Mouse (Mus musculus) embryonic facial prominence, embryonic 15.5 days (tissue): ENCODE data around the gene Hemgn. TPM values are rescaled to one million over a fixed set of nuclear protein-coding genes. Genes with fewer than 3 reads are reported as not detected.

ENCODE experiments used
- ATAC-seq: fragments of 200-750 bp; cut with Nextera tagmentation; 2 replicates; pipeline ENCODE4 v1.8.0; 2017; ENCODE audit warnings: low read depth, moderate TSS enrichment; ENCODE audit not compliant: insufficient number of reproducible peaks, low FRiP score, low TSS enrichment
- H3K27ac ChIP-seq: fragments of 300-500 bp; sonication (generic); replicated peaks from 2 replicates; pipeline ENCODE4 v1.5.1; 2015; ENCODE audit warnings: mild to moderate bottlenecking, inconsistent platforms
- H3K27me3 ChIP-seq: fragments of 300-500 bp; sonication (generic); 2 replicates; pipeline ENCODE4 v1.6.1; 2015; ENCODE audit warnings: inconsistent platforms
- H3K36me3 ChIP-seq: fragments of 300-500 bp; sonication (generic); 2 replicates; pipeline ENCODE4 v1.6.1; 2015; ENCODE audit warnings: mild to moderate bottlenecking, inconsistent platforms
- H3K4me1 ChIP-seq: fragments of 300-500 bp; sonication (generic); 2 replicates; pipeline ENCODE4 v1.6.1; 2015; ENCODE audit warnings: inconsistent platforms
- H3K4me2 ChIP-seq: fragments of 300-500 bp; sonication (generic); replicated peaks from 2 replicates; pipeline ENCODE4 v1.6.1; 2015; ENCODE audit warnings: mild to moderate bottlenecking, inconsistent platforms
- H3K4me3 ChIP-seq: fragments of 300-500 bp; sonication (generic); replicated peaks from 2 replicates; pipeline ENCODE4 v1.5.1; 2015; ENCODE audit warnings: mild to moderate bottlenecking, inconsistent platforms
- H3K9ac ChIP-seq: fragments of 300-500 bp; sonication (generic); 2 replicates; pipeline ENCODE4 v1.6.1; 2015; ENCODE audit warnings: inconsistent platforms
- H3K9me3 ChIP-seq: fragments of 300-500 bp; sonication (generic); replicated peaks from 2 replicates; pipeline ENCODE4 v1.6.1; 2016; ENCODE audit warnings: inconsistent platforms
- WGBS: fragments of 180-500 bp; shearing (Covaris S2); methylation state at CpG from one replicate; pipeline ENCODE4 v1.1.7; 2015; 5-methylcytosine and 5-hydroxymethylcytosine counted together
- polyA plus RNA-seq: library from polyadenylated mRNA; unstranded; fragments of >200 nt; fragmentation: Nextera tagmentation; extraction: Ambion mirVana; gene quantifications from 2 replicates; pipeline ENCODE4 v1.2.1, GENCODE M21; 2015

Hemgn gene
- polyA plus RNA-seq, 1 experiment from 2014 or later = 1.0 TPM

DNA sequence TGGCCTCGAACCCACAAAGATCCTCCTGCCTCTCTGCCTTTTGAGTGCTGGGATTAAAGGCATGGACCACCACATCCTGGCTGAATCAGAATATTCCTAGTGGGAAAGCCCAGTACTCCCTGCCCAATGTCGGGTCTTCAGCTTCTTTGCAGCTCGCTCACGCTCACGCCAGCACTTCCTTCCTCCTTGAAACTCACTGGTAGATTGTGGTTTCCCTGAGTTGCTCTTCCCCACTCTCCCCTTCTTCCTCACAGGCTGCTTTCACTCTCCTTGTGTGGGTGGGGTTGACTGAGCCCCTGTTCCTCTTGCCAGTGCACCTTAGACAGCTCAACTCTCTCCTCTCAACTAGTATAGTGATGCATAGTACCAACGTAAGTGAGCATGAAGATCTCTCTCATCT lies 1.8 kb downstream of the Hemgn start:
- ATAC-seq = no peak
- Histone ChIP-seq H3K36me3 (no peaks in the 10 kb centered on the region), H3K4me2 (no peak overlapping the region), H3K9ac (no peak overlapping the region), H3K27me3 (no peaks in the 10 kb centered on the region), H3K4me3 (no peak overlapping the region), H3K27ac (no peak overlapping the region), H3K9me3 (no peaks in the 10 kb centered on the region), H3K4me1 (no peaks in the 10 kb centered on the region)
- 77% methylated on average over 6 of the region's 6 CpGs for WGBS

DNA sequence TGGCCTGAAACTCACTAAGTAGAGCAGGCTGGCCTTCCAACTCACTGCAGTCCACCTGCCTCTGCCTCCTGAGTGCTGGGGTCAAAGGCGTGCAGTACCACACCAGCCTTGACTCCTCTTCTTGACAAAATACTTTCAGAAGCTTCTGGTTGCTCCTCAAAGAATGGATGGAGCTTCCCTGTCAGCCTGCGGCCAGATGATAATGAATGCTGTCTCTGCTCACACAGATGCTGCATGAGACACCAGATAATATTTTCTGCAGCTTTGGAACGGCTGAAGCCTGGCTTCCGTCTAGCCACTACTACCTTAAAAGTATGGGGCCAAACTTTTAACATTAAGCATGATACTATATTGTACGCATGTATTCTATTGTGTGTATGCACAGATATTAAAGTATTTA lies 2.6 kb downstream of the Hemgn start:
- ATAC-seq = no peak
- H3K27ac ChIP-seq = no peak overlapping the region
- H3K4me2 ChIP-seq = no peak overlapping the region
- H3K4me1 ChIP-seq = no peaks in the 10 kb centered on the region
- no peak overlapping the region for H3K9ac ChIP-seq
- no peaks in the 10 kb centered on the region for H3K27me3 ChIP-seq
- WGBS = 85% methylated on average over 5 of the region's 5 CpGs
- no peaks in the 10 kb centered on the region for H3K36me3 ChIP-seq
- H3K9me3 ChIP-seq = no peaks in the 10 kb centered on the region
- no peak overlapping the region for H3K4me3 ChIP-seq

DNA sequence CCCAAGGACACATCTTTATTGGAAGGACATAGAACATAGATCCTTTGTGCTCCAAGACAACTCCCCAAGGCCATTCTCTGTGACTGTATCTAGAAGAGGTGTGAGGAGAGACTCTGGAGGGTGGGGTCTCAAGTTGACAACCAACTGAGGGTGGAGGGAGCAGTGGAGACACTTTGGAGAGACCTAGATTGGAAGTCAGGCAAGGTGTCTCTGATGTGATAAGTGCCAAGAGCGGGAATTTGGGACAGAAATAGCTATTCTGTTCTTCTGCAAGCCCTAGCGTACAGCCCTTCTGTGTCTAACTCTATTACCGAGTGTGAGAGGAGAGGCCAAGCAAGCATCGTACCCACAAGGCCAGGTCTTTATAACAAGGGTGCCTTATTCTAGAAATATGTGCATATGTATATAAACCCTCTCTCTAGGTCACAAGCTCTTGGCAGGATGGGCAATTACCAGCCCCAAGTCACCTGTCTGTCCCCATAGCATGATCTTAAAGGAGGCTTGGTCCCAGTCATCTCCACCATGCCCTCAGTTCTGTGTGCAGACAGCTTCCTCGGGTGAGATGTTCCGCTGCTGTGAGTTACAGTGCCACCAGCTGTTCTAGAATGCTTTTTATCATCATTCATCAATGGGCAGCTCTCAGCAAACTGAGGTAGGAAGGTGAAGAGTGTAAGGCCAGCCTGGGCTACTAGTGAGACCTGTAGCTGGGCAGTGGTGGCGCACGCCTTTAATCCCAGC lies 6.2 kb downstream of the Hemgn start:
- H3K27me3 ChIP-seq = no peaks in the 10 kb centered on the region
- no peaks in the 10 kb centered on the region for H3K36me3 ChIP-seq
- H3K9ac ChIP-seq = no peak overlapping the region
- no peak for ATAC-seq
- H3K9me3 ChIP-seq = no peaks in the 10 kb centered on the region
- H3K4me2 ChIP-seq = no peak overlapping the region
- H3K4me1 ChIP-seq = no peaks in the 10 kb centered on the region
- no peak overlapping the region for H3K27ac ChIP-seq
- 89% methylated on average over 8 of the region's 8 CpGs for WGBS
- H3K4me3 ChIP-seq = no peak overlapping the region

DNA sequence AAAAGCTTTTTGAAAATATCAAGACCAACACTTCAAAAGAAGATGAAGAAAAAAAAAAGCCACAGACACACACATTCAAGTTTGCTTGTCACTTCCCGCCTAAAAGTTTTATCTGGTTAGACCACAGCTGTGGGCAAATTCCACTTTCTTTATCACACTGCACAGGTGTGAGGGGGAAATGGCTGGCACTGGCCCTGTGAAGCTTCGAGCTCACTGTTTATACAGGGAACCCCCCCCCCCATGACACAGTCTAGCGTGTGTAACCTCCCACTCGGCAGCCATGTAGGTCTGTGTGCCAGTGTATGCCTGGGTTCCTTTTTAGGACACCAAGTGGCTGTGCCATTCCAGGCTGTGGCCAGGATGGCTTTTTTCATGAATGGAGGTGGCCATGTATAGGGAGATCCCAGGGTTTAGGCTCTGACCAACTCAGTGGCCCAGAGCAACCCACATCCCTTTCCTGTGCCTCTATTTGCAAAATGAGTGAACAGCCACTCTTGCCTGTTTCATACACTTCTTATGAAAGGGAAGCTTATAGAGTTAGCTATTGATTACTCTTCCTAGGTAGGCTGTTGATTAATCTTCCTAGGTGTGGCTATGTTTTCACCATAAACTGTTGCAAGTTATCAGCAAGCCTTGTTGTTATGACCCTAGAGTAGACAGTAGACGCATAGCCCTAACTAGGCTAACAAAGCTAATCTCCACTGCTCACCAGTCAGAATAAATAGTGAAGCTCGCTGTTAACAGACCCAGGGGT lies 9.1 kb downstream of the Hemgn start:
- WGBS = 76% methylated on average over 6 of the region's 6 CpGs
- no peak overlapping the region for H3K4me3 ChIP-seq
- no peaks in the 10 kb centered on the region for H3K27me3 ChIP-seq
- H3K9me3 ChIP-seq = no peaks in the 10 kb centered on the region
- no peaks in the 10 kb centered on the region for H3K36me3 ChIP-seq
- no peak overlapping the region for H3K27ac ChIP-seq
- H3K4me2 ChIP-seq = no peak overlapping the region
- no peak for ATAC-seq
- no peaks in the 10 kb centered on the region for H3K4me1 ChIP-seq
- H3K9ac ChIP-seq = no peak overlapping the region

DNA sequence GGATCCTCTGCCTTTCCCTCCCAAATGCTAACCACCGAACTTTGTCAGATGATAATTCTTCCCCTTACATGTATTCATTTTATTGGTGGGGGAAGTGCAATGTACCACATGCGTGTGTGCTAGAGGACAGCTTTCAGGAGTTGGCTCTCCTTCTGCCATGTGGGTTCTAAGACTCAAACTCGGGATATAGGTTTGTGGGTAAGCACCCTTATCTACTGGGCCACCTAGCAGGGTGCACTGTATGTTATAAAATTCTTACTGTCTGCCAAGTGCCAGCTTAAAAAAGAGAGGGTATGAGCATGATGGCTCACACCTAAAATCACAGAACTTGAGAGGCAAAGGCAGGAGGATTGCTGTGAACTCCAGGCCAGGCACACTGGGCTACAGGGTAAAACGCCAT lies 14.5 kb downstream of the Hemgn start:
- 68% methylated on average over 4 of the region's 4 CpGs for WGBS
- Histone ChIP-seq H3K4me2 (no peak overlapping the region), H3K36me3 (no peaks in the 10 kb centered on the region), H3K4me1 (no peaks in the 10 kb centered on the region), H3K9ac (no peak overlapping the region), H3K27me3 (no peaks in the 10 kb centered on the region), H3K9me3 (no peaks in the 10 kb centered on the region), H3K27ac (no peak overlapping the region), H3K4me3 (no peak overlapping the region)
- no peak for ATAC-seq

DNA sequence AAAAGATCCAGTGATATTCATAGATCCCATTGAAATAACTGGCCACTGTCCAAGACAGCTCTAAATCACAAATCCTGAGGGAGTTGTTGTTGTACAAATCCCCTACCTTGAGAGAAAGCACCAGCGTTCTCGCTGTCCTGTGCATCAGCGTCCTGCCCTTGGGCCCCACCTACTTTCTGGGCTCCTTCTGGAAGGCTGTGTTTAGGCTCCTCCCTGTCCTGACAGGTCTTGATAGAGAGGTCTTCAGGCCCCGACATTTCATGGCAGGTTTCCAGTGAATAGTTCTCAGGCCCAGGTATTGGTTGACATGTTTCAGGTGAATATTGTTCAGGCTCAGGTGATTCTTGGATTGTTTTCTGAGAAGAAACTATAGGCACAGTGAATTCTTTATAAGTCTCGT lies 17.6 kb downstream of the Hemgn start:
- Histone ChIP-seq H3K4me2 (no peak overlapping the region), H3K27ac (peak overlapping the region; percentile 23; the same call in 1 of the 2 replicates), H3K9me3 (no peaks in the 10 kb centered on the region), H3K4me3 (no peak overlapping the region), H3K36me3 (no peaks in the 10 kb centered on the region), H3K4me1 (no peaks in the 10 kb centered on the region), H3K27me3 (no peaks in the 10 kb centered on the region), H3K9ac (no peak overlapping the region)
- ATAC-seq = no peak
- WGBS = 30% methylated on average over 5 of the region's 5 CpGs

DNA sequence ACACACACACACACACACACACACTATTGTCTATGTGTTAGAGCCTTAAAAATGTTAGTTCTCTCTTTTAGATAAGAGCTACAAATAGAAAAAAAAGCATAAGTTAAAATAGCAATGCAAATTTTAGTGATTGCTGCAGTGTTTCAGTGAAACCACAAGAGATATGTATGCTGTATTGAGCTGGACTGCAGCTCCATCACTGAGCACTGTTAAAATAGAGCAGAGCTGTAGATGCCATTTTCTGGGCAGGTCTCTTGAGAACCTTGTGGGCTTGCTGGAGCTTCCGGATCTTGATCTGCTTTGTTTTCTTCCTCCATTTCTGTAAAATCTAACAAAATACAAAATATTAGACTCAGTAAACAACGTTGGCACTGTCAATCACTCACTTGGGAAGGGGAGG lies 18.9 kb downstream of the Hemgn start:
- Histone ChIP-seq H3K27ac (no peak overlapping the region), H3K27me3 (no peaks in the 10 kb centered on the region), H3K4me3 (no peak overlapping the region), H3K9ac (no peak overlapping the region), H3K9me3 (no peaks in the 10 kb centered on the region), H3K4me1 (no peaks in the 10 kb centered on the region), H3K36me3 (no peaks in the 10 kb centered on the region), H3K4me2 (no peak overlapping the region)
- WGBS = 76% methylated on average over 2 of the region's 2 CpGs
- no peak for ATAC-seq

DNA sequence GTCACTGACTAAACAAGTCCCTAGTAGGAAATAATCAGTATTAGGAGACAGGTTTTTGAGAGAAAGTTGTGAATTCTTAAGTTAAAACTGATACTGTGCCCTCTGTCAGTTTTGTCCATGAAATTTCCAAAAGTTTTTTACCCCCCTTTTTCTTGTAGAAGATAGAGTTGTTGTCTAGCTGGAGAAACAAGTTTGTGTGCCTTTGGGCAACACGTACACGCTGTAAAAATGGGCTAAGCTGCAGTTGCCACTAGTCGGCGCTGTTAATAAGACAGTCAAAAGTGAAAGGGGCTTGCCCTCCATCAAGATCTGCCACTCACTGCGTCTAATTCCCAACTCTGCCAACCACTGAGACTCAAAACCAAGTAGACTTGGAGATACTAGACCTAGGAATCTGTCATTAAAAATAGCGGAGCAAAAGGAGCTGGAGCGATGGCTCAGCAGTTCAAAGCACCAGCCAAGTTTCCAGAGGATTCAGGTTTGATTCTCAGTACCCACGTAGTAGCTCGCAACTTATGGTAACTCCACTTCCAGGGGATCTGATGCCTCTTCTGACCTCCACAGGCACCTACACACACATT lies 22.8 kb downstream of the Hemgn start:
- H3K4me1 ChIP-seq = no peaks in the 10 kb centered on the region
- no peak overlapping the region for H3K9ac ChIP-seq
- peak overlapping the region; percentile 95 for H3K27ac ChIP-seq
- no peaks in the 10 kb centered on the region for H3K27me3 ChIP-seq
- peak overlapping the region; percentile 63 for H3K4me2 ChIP-seq
- no peaks in the 10 kb centered on the region for H3K9me3 ChIP-seq
- WGBS = 20% methylated on average over 9 of the region's 9 CpGs
- H3K36me3 ChIP-seq = 0 out of 2 replicates have a peak, but pooled peaks cover under 1% of the 10 kb centered on the region
- H3K4me3 ChIP-seq = peak overlapping the region; percentile 74
- ATAC-seq = no peak; the same call in 1 of the 2 replicates

DNA sequence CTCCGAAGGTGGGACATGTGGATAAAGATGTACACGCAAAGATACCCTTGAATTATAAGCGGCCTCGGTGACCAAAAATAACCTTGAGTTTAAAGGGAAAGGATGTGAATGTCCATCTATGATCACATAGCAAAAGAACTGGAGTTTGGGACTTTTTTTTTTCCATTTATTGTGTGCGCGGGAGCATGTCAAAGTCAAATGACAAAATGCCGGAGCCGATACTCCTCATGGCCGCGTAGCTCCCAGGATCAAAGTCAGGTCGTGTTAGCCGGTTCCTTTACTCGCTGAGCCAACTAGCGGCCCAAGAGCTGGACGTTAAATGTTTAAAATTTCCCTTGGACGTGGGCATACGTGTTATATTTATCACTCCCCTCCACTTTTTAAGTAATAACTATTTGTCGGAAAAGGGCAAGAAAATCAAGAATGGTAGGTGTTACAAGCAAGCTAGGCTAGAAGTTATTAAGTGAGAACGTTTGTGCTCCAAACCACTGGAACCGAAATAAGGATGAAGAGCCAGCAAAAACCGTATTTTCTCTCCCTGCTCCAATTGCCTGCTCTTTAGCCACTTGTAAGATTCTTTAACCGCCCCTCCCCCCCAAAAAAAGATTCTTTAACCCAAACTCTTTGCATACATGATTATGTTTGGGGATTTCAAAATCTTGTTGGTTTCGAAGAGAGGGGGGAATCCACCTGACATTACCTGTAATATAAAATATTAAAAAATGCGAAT lies 23.5 kb downstream of the Hemgn start:
- Histone ChIP-seq H3K27me3 (no peaks in the 10 kb centered on the region), H3K4me2 (peak overlapping the region; percentile 63), H3K27ac (peak overlapping the region; percentile 95), H3K9ac (peak overlapping the region; percentile 66), H3K4me3 (peak overlapping the region; percentile 74), H3K36me3 (0 out of 2 replicates have a peak, but pooled peaks cover 7% of the 10 kb centered on the region), H3K4me1 (no peaks in the 10 kb centered on the region), H3K9me3 (no peaks in the 10 kb centered on the region)
- no peak for ATAC-seq
- 1% methylated on average over 24 of the region's 24 CpGs for WGBS

DNA sequence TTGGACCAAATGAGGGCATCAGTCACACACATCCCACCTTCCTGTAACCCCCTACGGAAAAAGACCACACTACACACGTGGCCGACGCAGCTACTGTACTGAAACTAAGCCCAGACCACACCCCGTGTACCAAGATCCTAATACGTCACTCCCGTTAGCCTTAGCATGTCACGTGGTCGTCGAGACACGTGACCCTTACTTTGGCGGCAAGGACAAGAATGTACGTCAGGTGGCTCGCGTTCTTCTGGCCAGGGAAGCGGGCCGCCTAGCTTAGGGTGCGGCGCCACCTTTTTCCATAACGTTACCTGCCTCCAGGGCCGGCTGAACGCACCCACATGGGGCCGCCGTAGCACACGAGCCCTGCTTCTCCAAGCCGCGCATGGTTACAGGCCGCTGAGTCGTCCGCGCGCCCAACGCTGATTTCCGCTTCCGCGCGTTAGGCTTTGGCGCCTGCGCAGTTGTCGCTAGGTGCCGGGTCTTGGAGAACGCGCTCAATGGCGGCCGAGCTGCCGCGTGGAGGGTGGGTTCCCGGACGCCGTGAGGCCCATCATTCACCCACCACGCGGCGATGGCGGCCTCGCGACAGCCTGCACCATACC lies 24.2 kb downstream of the Hemgn start, which contains the start of gene Trmo:
Gene Trmo, minus strand, starts transcription at position 425 of the 599 bp plus-strand sequence.
- under 1% methylated on average over 56 of the region's 56 CpGs for WGBS
- H3K9me3 ChIP-seq = no peaks in the 10 kb centered on the region
- H3K4me2 ChIP-seq = peak within 1 kb of the TSS; percentile 63
- peak within 1 kb of the TSS; percentile 66 for H3K9ac ChIP-seq
- H3K4me1 ChIP-seq = no peaks in the 10 kb centered on the region
- H3K27ac ChIP-seq = peak within 1 kb of the TSS; percentile 95
- peak; percentile 94 for ATAC-seq
- peaks cover 14% of the 10 kb centered on the region; the same call in 1 of the 2 replicates for H3K36me3 ChIP-seq
- peak within 1 kb of the TSS; percentile 74 for H3K4me3 ChIP-seq
- H3K27me3 ChIP-seq = no peaks in the 10 kb centered on the region
